Mouse (Mus musculus) liver, postnatal 0 days (tissue): Measurements from ENCODE around the gene Bad.

Experiments used
- CTCF ChIP-seq: sonication (generic); IDR thresholded peaks from 2 replicates; pipeline ENCODE4 v1.5.1; 2016; ENCODE audit warnings: antibody characterized with exemption, low read depth
- EP300 ChIP-seq: IDR thresholded peaks from 2 replicates; pipeline ENCODE4 v1.6.1; 2016; ENCODE audit warnings: antibody characterized with exemption, low read depth, mild to moderate bottlenecking

DNA sequence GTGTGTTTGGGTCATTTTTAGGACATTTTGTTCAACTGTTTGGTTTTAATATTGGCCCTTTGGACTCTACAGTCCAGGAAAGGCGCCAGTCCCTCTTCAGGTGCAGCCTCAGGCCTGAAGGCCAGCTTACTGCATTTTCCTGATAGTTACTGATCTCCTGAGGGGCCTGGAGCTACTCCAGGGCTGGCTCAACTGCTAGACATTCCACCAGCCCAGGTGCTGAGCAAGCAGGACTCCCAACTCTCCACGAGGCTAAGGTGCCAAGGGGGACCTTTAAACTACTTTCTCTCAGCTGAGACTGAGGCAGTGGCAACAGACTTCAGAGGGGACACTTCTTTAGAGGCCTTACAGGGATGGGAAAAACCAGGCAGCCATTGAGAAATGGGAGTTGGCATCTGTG lies 36.8 kb upstream of the Bad start:
- TF ChIP-seq CTCF (no peak), EP300 (no peak)
